Mouse (Mus musculus) CH12.LX (cell line): ENCODE measurements around the gene Asphd2. TPM values are rescaled to one million over a fixed set of nuclear protein-coding genes. Genes with fewer than 3 reads are reported as not detected.
"Not testable (repeated sequence)": the region's sequence is repeated elsewhere in the genome, so short reads cannot be mapped to it uniquely, and the experiment has no call there.

Source experiments
- DNase-seq: peaks from one replicate; pipeline ENCODE4 v3.0.0-alpha.2; 2013; ENCODE audit errors: extremely low read depth
- H3K27ac ChIP-seq: 2 replicates; pipeline ENCODE4 v1.5.1; 2012; ENCODE audit warnings: low read depth, mild to moderate bottlenecking, control low read depth, moderate library complexity; ENCODE audit not compliant: insufficient read depth
- H3K27me3 ChIP-seq: replicated peaks from 2 replicates; pipeline ENCODE3; 2012; ENCODE audit warnings: inconsistent platforms
- H3K36me3 ChIP-seq, 2 experiments: replicated peaks in 1 of 2; 2 replicates each; pipeline versions ENCODE3 to v1.6.1; 2012; ENCODE audit warnings: inconsistent platforms in 1 of 2, low read length in 1 of 2, mild to moderate bottlenecking in 1 of 2, mixed read lengths in 1 of 2, moderate library complexity in 1 of 2; ENCODE audit not compliant: control insufficient read depth in 1 of 2, insufficient read depth in 1 of 2
- H3K4me1 ChIP-seq, 2 experiments: 2 replicates each; pipeline ENCODE4 v1.6.1; 2012; ENCODE audit warnings: inconsistent platforms in 1 of 2, moderate library complexity in 1 of 2; ENCODE audit not compliant: insufficient read depth in 2 of 2, control insufficient read depth in 1 of 2
- H3K4me2 ChIP-seq: 2 replicates; pipeline ENCODE4 v1.6.1; 2012; ENCODE audit warnings: low read depth, mild to moderate bottlenecking, control low read depth; ENCODE audit not compliant: poor library complexity, insufficient read depth, severe bottlenecking
- H3K4me3 ChIP-seq, 3 experiments: fragments of 150-350 bp in 1 of 3; sonication (generic) in 1 of 3; replicated peaks in 1 of 3; 2 replicates each; pipeline versions ENCODE3 to v1.5.1; 2011 to 2012; ENCODE audit warnings: low read depth in 2 of 3, low read length in 2 of 3, mild to moderate bottlenecking in 2 of 3, moderate library complexity in 2 of 3, control low read depth in 1 of 3, improper control_type of control experiment in 1 of 3, inconsistent platforms in 1 of 3, mixed read lengths in 1 of 3; ENCODE audit not compliant: poor library complexity in 1 of 3
- H3K79me2 ChIP-seq: replicated peaks from 2 replicates; pipeline ENCODE4 v1.6.1; 2012; ENCODE audit warnings: mild to moderate bottlenecking, moderate library complexity; ENCODE audit not compliant: control insufficient read depth, poor library complexity, insufficient read depth, severe bottlenecking; ENCODE audit errors: extremely low read depth
- H3K9ac ChIP-seq: 2 replicates; pipeline ENCODE4 v1.6.1; 2012; ENCODE audit warnings: low read depth, mild to moderate bottlenecking, control low read depth, moderate library complexity; ENCODE audit not compliant: insufficient read depth
- H3K9me3 ChIP-seq: replicated peaks from 2 replicates; pipeline ENCODE3; 2012; ENCODE audit warnings: low read length, inconsistent platforms, mixed read lengths
- HCFC1 ChIP-seq: IDR thresholded peaks from 2 replicates; pipeline ENCODE4 v1.6.1; 2012; ENCODE audit warnings: low read depth, mild to moderate bottlenecking, inconsistent platforms, low read length, improper control_type of control experiment
- IRF4 ChIP-seq: IDR thresholded peaks from 2 replicates; pipeline ENCODE4 v1.6.1; 2014; ENCODE audit warnings: low read depth, mild to moderate bottlenecking, inconsistent platforms, low read length, improper control_type of control experiment
- JUN ChIP-seq: IDR thresholded peaks from 2 replicates; pipeline ENCODE4 v1.6.1; 2011; ENCODE audit warnings: low read depth, mild to moderate bottlenecking, low read length, improper control_type of control experiment, moderate library complexity; ENCODE audit not compliant: insufficient read depth
- KAT2A ChIP-seq: IDR thresholded peaks from 2 replicates; pipeline ENCODE4 v1.6.1; 2012; ENCODE audit warnings: low read length, improper control_type of control experiment, inconsistent platforms; ENCODE audit not compliant: insufficient replicate concordance
- MAX ChIP-seq: IDR thresholded peaks from 2 replicates; pipeline ENCODE4 v1.6.1; 2011; ENCODE audit warnings: low read length, improper control_type of control experiment
- MXI1 ChIP-seq: IDR thresholded peaks from 2 replicates; pipeline ENCODE4 v1.6.1; 2011; ENCODE audit warnings: mild to moderate bottlenecking, low read depth, low read length, improper control_type of control experiment
- RAD21 ChIP-seq: IDR thresholded peaks from 2 replicates; pipeline ENCODE4 v1.6.1; 2011; ENCODE audit warnings: low read depth, mild to moderate bottlenecking, low read length, improper control_type of control experiment, moderate library complexity
- RCOR1 ChIP-seq: conservative IDR thresholded peaks from 2 replicates; pipeline ENCODE4 v1.6.1; 2012; ENCODE audit warnings: low read depth, mild to moderate bottlenecking, inconsistent platforms, low read length, improper control_type of control experiment
- SIN3A ChIP-seq: IDR thresholded peaks from 2 replicates; pipeline ENCODE4 v1.6.1; 2012; ENCODE audit warnings: low read length, improper control_type of control experiment, inconsistent platforms
- ZC3H11A ChIP-seq: IDR thresholded peaks from 2 replicates; pipeline ENCODE4 v1.6.1; 2012; ENCODE audit warnings: low read depth, mild to moderate bottlenecking, inconsistent platforms, low read length, improper control_type of control experiment
- ZKSCAN1 ChIP-seq: IDR thresholded peaks from 2 replicates; pipeline ENCODE4 v1.6.1; 2012; ENCODE audit warnings: low read depth, inconsistent platforms, low read length, improper control_type of control experiment, borderline replicate concordance
- dilution Hi-C: fragments of 300-500 bp; cut with MboI; formaldehyde crosslinking; loops from 2 replicates; pipeline ENCODE4 v1.14.3; 2020; ENCODE audit warnings: low sequenced_read_pairs; ENCODE audit not compliant: extremely low pct_unique_long_range_greater_than_20kb, extremely low pct_ligation_motif_present
- in situ Hi-C: fragments of 300-500 bp; cut with MboI; formaldehyde crosslinking; loops from 3 replicates; pipeline ENCODE4 v1.14.3; 2019; ENCODE audit warnings: low sequenced_read_pairs, low pct_ligation_motif_present, low pct_unique_long_range_greater_than_20kb, mixed read lengths
- polyA plus RNA-seq: library from polyadenylated mRNA; unstranded; fragments of >175 nt; gene quantifications from 2 replicates; pipeline ENCODE4 v1.2.1, GENCODE M21; 2012; ENCODE audit warnings: low read depth; ENCODE audit not compliant: insufficient read length
- total RNA-seq, 2 experiments: library from RNA; depleted of rRNA; stranded (reverse); fragments of 300-350 nt in 1 of 2; fragments of >200 nt in 1 of 2; gene quantifications; 2 replicates each; pipeline ENCODE4 v1.2.3; 2012 to 2014

Asphd2 gene
- total and polyA plus RNA-seq, 3 experiments = not detected

DNA sequence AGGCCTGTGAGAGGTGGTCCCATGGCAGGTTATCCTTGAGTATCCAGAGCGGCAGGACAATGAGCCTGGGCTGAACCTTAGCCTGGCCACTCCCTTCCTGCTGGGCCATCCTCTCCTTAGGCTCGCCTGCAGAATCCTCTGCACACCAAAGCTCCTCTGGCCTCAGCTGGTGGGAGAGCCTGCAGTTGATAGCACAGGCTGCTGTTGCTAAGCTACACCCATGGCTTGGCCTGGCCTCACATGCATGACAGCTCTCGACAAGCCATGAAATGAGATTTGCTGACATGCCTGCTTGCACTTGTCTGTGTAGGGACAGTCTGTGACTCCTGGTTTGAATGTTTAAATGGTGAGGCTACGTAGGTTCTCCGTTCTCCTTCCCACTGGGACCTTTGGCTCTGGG lies 22.0 kb upstream of the Asphd2 start:
- Histone ChIP-seq H3K27ac (no peak overlapping the region), H3K27me3 (peaks cover 29% of the 10 kb centered on the region), H3K4me3 (no peak overlapping the region), H3K9ac (no peak overlapping the region), H3K36me3 (no peaks in the 10 kb centered on the region), H3K79me2 (no peaks in the 10 kb centered on the region), H3K9me3 (peaks cover 2% of the 10 kb centered on the region), H3K4me2 (no peak overlapping the region), H3K4me1 (no peaks in the 10 kb centered on the region)
- no peak for DNase-seq
- TF ChIP-seq ZC3H11A (no peak), RCOR1 (no peak), KAT2A (no peak), SIN3A (no peak), MAX (no peak)
- dilution Hi-C loops (no loop called here), in situ Hi-C loops (no loop called here)

DNA sequence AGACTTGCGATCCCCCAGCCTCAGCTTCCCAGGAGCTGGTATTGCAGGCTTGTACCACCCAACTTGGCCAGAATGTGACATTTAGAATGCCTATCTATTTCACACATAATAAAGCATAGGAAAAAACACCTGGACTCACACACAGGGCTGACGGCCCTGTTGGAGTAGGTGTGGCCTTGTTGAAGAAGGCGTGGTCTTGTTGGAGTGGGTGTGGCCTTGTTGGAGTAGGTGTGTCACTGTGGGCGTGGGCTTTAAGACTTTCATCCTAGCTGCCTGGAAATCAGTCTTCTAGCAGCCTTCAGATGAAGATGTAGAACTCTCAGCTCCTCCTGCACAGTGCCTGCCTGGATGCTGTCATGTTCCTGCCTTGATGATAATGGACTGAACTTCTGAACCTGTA lies 18.1 kb upstream of the Asphd2 start:
- H3K27ac ChIP-seq, in situ Hi-C loops, DNase-seq, dilution Hi-C loops, H3K4me3 ChIP-seq, H3K4me2 ChIP-seq, H3K36me3 ChIP-seq, H3K9me3 ChIP-seq, H3K9ac ChIP-seq, H3K79me2 ChIP-seq, H3K4me1 ChIP-seq: not testable (repeated sequence)
- H3K27me3 ChIP-seq = peaks cover 39% of the 10 kb centered on the region

DNA sequence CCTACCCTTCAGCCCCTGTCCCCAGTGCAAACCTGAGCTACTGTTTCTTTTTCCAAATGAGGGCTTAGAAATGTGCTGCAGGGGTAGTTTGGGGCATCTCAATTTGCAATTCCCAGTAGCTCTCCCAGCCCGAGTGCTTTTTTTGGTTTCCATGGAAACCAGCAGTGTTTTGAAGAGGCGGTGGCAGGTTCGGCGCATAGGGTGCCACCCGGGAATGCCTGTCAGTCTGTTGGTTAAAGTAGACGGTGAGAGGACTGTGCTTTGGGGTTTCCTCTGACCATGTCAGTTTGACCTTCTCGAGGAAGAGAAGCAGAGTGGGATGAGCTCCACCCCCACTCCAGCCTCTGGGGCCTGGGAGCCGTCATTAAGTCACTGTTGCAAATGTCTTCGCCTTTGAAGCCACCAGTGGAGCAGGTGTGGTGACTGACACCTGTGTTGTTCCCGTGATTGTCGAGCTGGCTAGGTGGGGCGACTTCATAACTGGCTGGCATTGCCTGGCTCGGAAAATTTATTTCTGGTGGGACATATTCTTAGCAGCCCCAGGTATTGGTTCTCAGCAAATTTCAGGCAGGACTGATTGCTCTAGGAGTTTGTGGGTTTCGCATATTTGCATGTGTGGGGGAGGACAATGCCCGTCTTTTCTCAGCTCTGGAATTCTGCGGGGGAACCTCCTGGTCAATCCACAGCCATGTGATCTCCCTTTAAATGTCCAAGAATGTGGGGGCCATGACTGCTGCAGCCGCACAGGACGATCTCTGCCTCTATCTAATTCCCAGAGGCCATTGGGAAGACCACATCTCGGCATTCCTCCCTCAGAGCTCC lies 17.1 kb upstream of the Asphd2 start:
- no peak for DNase-seq
- Histone ChIP-seq H3K79me2 (no peaks in the 10 kb centered on the region), H3K9me3 (peaks cover 3% of the 10 kb centered on the region), H3K4me1 (no peaks in the 10 kb centered on the region), H3K4me2 (no peak overlapping the region), H3K4me3 (no peak overlapping the region), H3K9ac (no peak overlapping the region), H3K27ac (no peak overlapping the region), H3K36me3 (no peaks in the 10 kb centered on the region), H3K27me3 (peaks cover 41% of the 10 kb centered on the region)
- dilution Hi-C loops (no loop called here), in situ Hi-C loops (no loop called here)
- TF ChIP-seq MXI1 (no peak), JUN (no peak), ZKSCAN1 (no peak), HCFC1 (no peak), IRF4 (no peak), RAD21 (no peak)
